Mouse (Mus musculus) liver, embryonic 15.5 days (tissue): ENCODE measurements around the gene Mex3a. TPM values are rescaled to one million over a fixed set of nuclear protein-coding genes. Genes with fewer than 3 reads are reported as not detected.

Source experiments
- ATAC-seq: fragments of 200-750 bp; cut with Nextera tagmentation; 2 replicates; pipeline ENCODE4 v1.8.0; 2017; ENCODE audit warnings: moderate number of reproducible peaks, mild to moderate bottlenecking, moderate library complexity; ENCODE audit not compliant: insufficient read depth
- H3K27ac ChIP-seq: fragments of 300-500 bp; sonication (generic); replicated peaks from 2 replicates; pipeline ENCODE4 v1.5.1; 2015; ENCODE audit warnings: mild to moderate bottlenecking, inconsistent platforms
- H3K27me3 ChIP-seq: fragments of 300-500 bp; sonication (generic); 2 replicates; pipeline ENCODE4 v1.6.1; 2015; ENCODE audit warnings: mild to moderate bottlenecking, inconsistent platforms
- H3K36me3 ChIP-seq: fragments of 300-500 bp; sonication (generic); replicated peaks from 2 replicates; pipeline ENCODE4 v1.6.1; 2015; ENCODE audit warnings: moderate library complexity, mild to moderate bottlenecking, inconsistent platforms
- H3K4me1 ChIP-seq: fragments of 300-500 bp; sonication (generic); replicated peaks from 2 replicates; pipeline ENCODE4 v1.6.1; 2015; ENCODE audit warnings: inconsistent platforms
- H3K4me2 ChIP-seq: fragments of 300-500 bp; sonication (generic); 2 replicates; pipeline ENCODE4 v1.6.1; 2015; ENCODE audit warnings: moderate library complexity, mild to moderate bottlenecking, inconsistent platforms
- H3K4me3 ChIP-seq: fragments of 300-500 bp; sonication (generic); replicated peaks from 2 replicates; pipeline ENCODE4 v1.5.1; 2015; ENCODE audit warnings: mild to moderate bottlenecking, inconsistent platforms
- H3K9ac ChIP-seq: fragments of 300-500 bp; sonication (generic); 2 replicates; pipeline ENCODE4 v1.6.1; 2015; ENCODE audit warnings: moderate library complexity, mild to moderate bottlenecking, inconsistent platforms
- H3K9me3 ChIP-seq: fragments of 300-500 bp; sonication (generic); replicated peaks from 2 replicates; pipeline ENCODE4 v1.6.1; 2016; ENCODE audit warnings: inconsistent platforms
- WGBS: fragments of 180-500 bp; shearing (Covaris S2); methylation state at CpG from one replicate; pipeline ENCODE4 v1.1.7; 2015; ENCODE audit warnings: mixed read lengths; ENCODE audit not compliant: insufficient replicate concordance; 5-methylcytosine and 5-hydroxymethylcytosine counted together
- polyA plus RNA-seq: library from polyadenylated mRNA; unstranded; fragments of >200 nt; fragmentation: Nextera tagmentation; extraction: Ambion mirVana; gene quantifications from 2 replicates; pipeline ENCODE4 v1.2.1, GENCODE M21; 2015

Mex3a gene
- polyA plus RNA-seq, 1 experiment from 2014 or later, result 0.60 TPM

GRCm38 (mm10) chr3:88509250-88509649, 22.9 kb upstream of the Mex3a start:
- peak overlapping the region; percentile 53 for H3K4me3 ChIP-seq
- H3K27ac ChIP-seq, result peak overlapping the region; percentile 78
- peak overlapping the region; percentile 87 for H3K4me2 ChIP-seq
- H3K9me3 ChIP-seq, result no peaks in the 10 kb centered on the region
- H3K27me3 ChIP-seq, result peaks cover 21% of the 10 kb centered on the region
- whole genome bisulfite sequencing, result 48% methylated on average over 3 of the region's 3 CpGs
- ATAC-seq, result no peak
- no peaks in the 10 kb centered on the region for H3K36me3 ChIP-seq
- H3K9ac ChIP-seq, result 0 out of 2 replicates have a peak overlapping the region, but pooled peaks have one; percentile 53
- H3K4me1 ChIP-seq, result peaks cover 64% of the 10 kb centered on the region

- peak within 1 kb of the TSS; percentile 78 for H3K27ac ChIP-seq
- under 1% methylated on average over 31 of the region's 31 CpGs for WGBS
- peak; percentile 91 for ATAC-seq
- H3K36me3 ChIP-seq, result no peaks in the 10 kb centered on the region
- peak within 1 kb of the TSS; percentile 87 for H3K4me2 ChIP-seq
- H3K4me3 ChIP-seq, result peak within 1 kb of the TSS; percentile 53
- H3K4me1 ChIP-seq, result peaks cover 67% of the 10 kb centered on the region
- peaks cover 21% of the 10 kb centered on the region for H3K27me3 ChIP-seq
- no peaks in the 10 kb centered on the region for H3K9me3 ChIP-seq
- H3K9ac ChIP-seq, result peak within 1 kb of the TSS; percentile 53
These were observed 22.3 kb upstream of the Mex3a start, which contains the start of gene Lmna for GRCm38 (mm10) chr3:88509692-88510420. Lmna (minus strand) TSS chr3:88509956.

- WGBS, result 36% methylated on average over 13 of the region's 13 CpGs
- H3K9ac ChIP-seq, result peak overlapping the region; percentile 53
- peak overlapping the region; percentile 53 for H3K4me3 ChIP-seq
- H3K4me2 ChIP-seq, result peak overlapping the region; percentile 87
- no peaks in the 10 kb centered on the region for H3K9me3 ChIP-seq
- H3K36me3 ChIP-seq, result no peaks in the 10 kb centered on the region
- H3K4me1 ChIP-seq, result peaks cover 64% of the 10 kb centered on the region
- peak overlapping the region; percentile 78 for H3K27ac ChIP-seq
- no peak for ATAC-seq
- H3K27me3 ChIP-seq, result peaks cover 23% of the 10 kb centered on the region
These were observed 21.5 kb upstream of the Mex3a start for GRCm38 (mm10) chr3:88510421-88511289.

- H3K4me1 ChIP-seq, result peaks cover 58% of the 10 kb centered on the region
- H3K9ac ChIP-seq, result no peak overlapping the region
- 38% methylated on average over 4 of the region's 4 CpGs for whole genome bisulfite sequencing
These were observed 20.6 kb upstream of the Mex3a start for GRCm38 (mm10) chr3:88511559-88511958.

GRCm38 (mm10) chr3:88512141-88512895, 19.9 kb upstream of the Mex3a start:
- H3K27me3 ChIP-seq, result peaks cover 31% of the 10 kb centered on the region
- H3K27ac ChIP-seq, result no peak overlapping the region
- no peaks in the 10 kb centered on the region for H3K36me3 ChIP-seq
- no peak overlapping the region for H3K4me3 ChIP-seq
- no peaks in the 10 kb centered on the region for H3K9me3 ChIP-seq
- H3K4me2 ChIP-seq, result no peak overlapping the region
- whole genome bisulfite sequencing, result 45% methylated on average over 6 of the region's 6 CpGs
- H3K4me1 ChIP-seq, result peaks cover 55% of the 10 kb centered on the region
- no peak for ATAC-seq
- no peak overlapping the region for H3K9ac ChIP-seq

More at GRCm38 (mm10) chr3:88511559-88511958, 20.6 kb upstream of the Mex3a start:
- no peak for ATAC-seq
- Histone ChIP-seq H3K27me3 (peaks cover 28% of the 10 kb centered on the region), H3K27ac (no peak overlapping the region), H3K36me3 (no peaks in the 10 kb centered on the region), H3K4me2 (no peak overlapping the region), H3K9me3 (no peaks in the 10 kb centered on the region), H3K4me3 (no peak overlapping the region)

GRCm38 (mm10) chr3:88512896-88513545, 19.2 kb upstream of the Mex3a start:
- peaks cover 36% of the 10 kb centered on the region for H3K27me3 ChIP-seq
- WGBS, result 24% methylated on average over 15 of the region's 15 CpGs
- H3K4me2 ChIP-seq, result 0 out of 2 replicates have a peak overlapping the region, but pooled peaks have one; percentile 1
- no peaks in the 10 kb centered on the region for H3K36me3 ChIP-seq
- no peak for ATAC-seq
- H3K9me3 ChIP-seq, result no peaks in the 10 kb centered on the region
- no peak overlapping the region for H3K27ac ChIP-seq
- peaks cover 52% of the 10 kb centered on the region for H3K4me1 ChIP-seq
- H3K9ac ChIP-seq, result no peak overlapping the region
- no peak overlapping the region for H3K4me3 ChIP-seq

DNA sequence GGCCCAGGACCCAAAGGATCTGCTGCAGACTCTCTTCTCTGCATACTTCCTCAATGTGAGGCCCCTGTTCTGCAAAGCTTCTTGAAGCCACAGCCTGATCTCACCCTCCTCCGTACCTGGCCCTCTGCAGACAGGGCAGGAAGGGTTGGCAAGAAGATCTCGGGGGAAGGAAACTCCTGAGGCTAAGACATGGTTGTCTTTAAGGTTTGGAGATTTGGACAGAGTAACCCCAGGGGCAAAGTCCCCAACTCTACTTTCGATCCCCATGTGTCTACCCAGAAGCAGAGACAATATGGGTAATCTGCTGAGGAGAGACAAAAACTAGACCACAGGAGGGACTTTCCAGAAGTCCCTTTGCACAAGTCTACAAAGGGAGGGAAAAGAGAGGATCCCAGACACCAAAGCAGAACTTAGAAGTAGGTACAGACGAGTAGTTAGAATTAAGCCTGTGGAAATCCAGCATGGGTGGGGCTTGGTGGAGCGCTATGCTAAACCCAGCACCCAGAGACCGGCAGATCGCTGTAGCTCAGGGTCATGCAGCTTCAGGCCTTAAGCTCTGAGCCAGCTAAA, 18.6 kb upstream of the Mex3a start:
- Histone ChIP-seq H3K36me3 (no peaks in the 10 kb centered on the region), H3K4me2 (0 out of 2 replicates have a peak overlapping the region, but pooled peaks have one; percentile 1), H3K27ac (no peak overlapping the region), H3K4me1 (peaks cover 52% of the 10 kb centered on the region), H3K4me3 (no peak overlapping the region), H3K9ac (no peak overlapping the region), H3K27me3 (peaks cover 37% of the 10 kb centered on the region), H3K9me3 (no peaks in the 10 kb centered on the region)
- 41% methylated on average over 7 of the region's 7 CpGs for WGBS
- ATAC-seq, result no peak

- H3K27me3 ChIP-seq, result peaks cover 37% of the 10 kb centered on the region
- H3K36me3 ChIP-seq, result no peaks in the 10 kb centered on the region
- H3K4me2 ChIP-seq, result no peak overlapping the region
- H3K4me3 ChIP-seq, result no peak overlapping the region
- H3K9me3 ChIP-seq, result no peaks in the 10 kb centered on the region
- peaks cover 47% of the 10 kb centered on the region for H3K4me1 ChIP-seq
- 56% methylated on average over 10 of the region's 10 CpGs for WGBS
- no peak overlapping the region for H3K27ac ChIP-seq
- ATAC-seq, result no peak
- no peak overlapping the region for H3K9ac ChIP-seq
These were observed 17.7 kb upstream of the Mex3a start for GRCm38 (mm10) chr3:88514231-88515094.

- Histone ChIP-seq H3K9ac (no peak overlapping the region), H3K36me3 (no peaks in the 10 kb centered on the region), H3K4me3 (no peak overlapping the region), H3K4me1 (peaks cover 41% of the 10 kb centered on the region), H3K4me2 (no peak overlapping the region), H3K27me3 (peaks cover 37% of the 10 kb centered on the region), H3K9me3 (no peaks in the 10 kb centered on the region), H3K27ac (no peak overlapping the region)
- 93% methylated on average over 2 of the region's 2 CpGs for WGBS
- no peak for ATAC-seq
These were observed 17.2 kb upstream of the Mex3a start for GRCm38 (mm10) chr3:88515095-88515386.
